Mouse (Mus musculus) mouse embryonic stem cell (cell line): Measurements from ENCODE around the gene Kif6.

ENCODE experiments used
- in situ Hi-C, 2 experiments: fragments of 300-500 bp; cut with MboI; formaldehyde crosslinking; loops; 1 replicate in 1 of 2; 3 replicates in 1 of 2; pipeline ENCODE4 v1.14.3; 2019 to 2020; ENCODE audit warnings: low sequenced_read_pairs in 2 of 2, low pct_unique_long_range_greater_than_20kb in 1 of 2, mixed read lengths in 1 of 2; ENCODE audit not compliant: unreplicated experiment in 1 of 2

Kif6 gene

GRCm38 (mm10) chr17:49867321-49868137 is 252.6 kb downstream of the Kif6 start:
- in situ Hi-C loops = no loop called here

GRCm38 (mm10) chr17:49869246-49869645 is 254.3 kb downstream of the Kif6 start:
- in situ Hi-C loops = no loop called here

GRCm38 (mm10) chr17:49872305-49872704 is 257.4 kb downstream of the Kif6 start:
- in situ Hi-C loops = no loop called here

GRCm38 (mm10) chr17:49874746-49875145 is 259.8 kb downstream of the Kif6 start:
- in situ Hi-C loops = loop anchor here in 1 of 2 experiments (25.0 kb wide), 1 partner anchor 337 kb away; no protein-coding TSS in a partner anchor

GRCm38 (mm10) chr17:49875401-49875800 is 260.5 kb downstream of the Kif6 start:
- in situ Hi-C loops = loop anchor here in 1 of 2 experiments (25.0 kb wide), 1 partner anchor 338 kb away; no protein-coding TSS in a partner anchor

- in situ Hi-C loops = loop anchor here in 1 of 2 experiments (25.0 kb wide), 1 partner anchor 339 kb away; no protein-coding TSS in a partner anchor
Measured at GRCm38 (mm10) chr17:49875939-49876651, 261.2 kb downstream of the Kif6 start.

GRCm38 (mm10) chr17:49880919-49881744 is 266.2 kb downstream of the Kif6 start:
- in situ Hi-C loops = loop anchor here (10.0 to 25.0 kb wide), 2 partner anchors 344 to 356 kb away; no protein-coding TSS in a partner anchor

GRCm38 (mm10) chr17:49881796-49882195 is 266.9 kb downstream of the Kif6 start:
- in situ Hi-C loops = loop anchor here (10.0 to 25.0 kb wide), 2 partner anchors 344 to 357 kb away; no protein-coding TSS in a partner anchor

GRCm38 (mm10) chr17:49883136-49883755 is 268.3 kb downstream of the Kif6 start:
- in situ Hi-C loops = loop anchor here (10.0 to 25.0 kb wide), 2 partner anchors 346 to 358 kb away; no protein-coding TSS in a partner anchor

GRCm38 (mm10) chr17:49885035-49885434 is 270.1 kb downstream of the Kif6 start:
- in situ Hi-C loops = loop anchor here (10.0 to 25.0 kb wide), 2 partner anchors 348 to 360 kb away; no protein-coding TSS in a partner anchor

- in situ Hi-C loops = loop anchor here (10.0 to 25.0 kb wide), 2 partner anchors 352 to 365 kb away; no protein-coding TSS in a partner anchor
Measured at GRCm38 (mm10) chr17:49889629-49890028, 274.7 kb downstream of the Kif6 start.

GRCm38 (mm10) chr17:49890861-49891260 is 275.9 kb downstream of the Kif6 start:
- in situ Hi-C loops = loop anchor here in 1 of 2 experiments (25.0 kb wide), 1 partner anchor 354 kb away; no protein-coding TSS in a partner anchor

GRCm38 (mm10) chr17:49892390-49892789 is 277.5 kb downstream of the Kif6 start:
- in situ Hi-C loops = loop anchor here in 1 of 2 experiments (25.0 kb wide), 1 partner anchor 355 kb away; no protein-coding TSS in a partner anchor

- in situ Hi-C loops = loop anchor here in 1 of 2 experiments (25.0 kb wide), 1 partner anchor 357 kb away; no protein-coding TSS in a partner anchor
Measured at GRCm38 (mm10) chr17:49894471-49894870, 279.5 kb downstream of the Kif6 start.

GRCm38 (mm10) chr17:49898849-49899331 is 284.0 kb downstream of the Kif6 start:
- in situ Hi-C loops = loop anchor here in 1 of 2 experiments (25.0 kb wide), 1 partner anchor 362 kb away; no protein-coding TSS in a partner anchor

- in situ Hi-C loops = loop anchor here in 1 of 2 experiments (25.0 kb wide), 1 partner anchor 760 kb away; no protein-coding TSS in a partner anchor
Measured at GRCm38 (mm10) chr17:49902613-49903012, 287.7 kb downstream of the Kif6 start.

GRCm38 (mm10) chr17:49923429-49923828 is 308.5 kb downstream of the Kif6 start:
- in situ Hi-C loops = loop anchor here in 1 of 2 experiments (25.0 kb wide), 1 partner anchor 739 kb away; no protein-coding TSS in a partner anchor
